Mouse (Mus musculus): ENCODE data around the gene Wnt2b. TPM values are rescaled to one million over a fixed set of nuclear protein-coding genes. Genes with fewer than 3 reads are reported as not detected.

Gene Wnt2b
- total and polyA plus RNA-seq, 3 experiments: 0.16 TPM; not detected in 2

GRCm38 (mm10) chr3:104950926-104951325, 10.8 kb downstream of the Wnt2b start:
- Histone ChIP-seq H3K4me1 (ENCODE audit: control insufficient read depth in 1 of 2, insufficient read depth in 2 of 2) (no peaks in the 10 kb centered on the region), H3K4me2 (ENCODE audit: insufficient read depth, low read depth, poor library complexity, severe bottlenecking) (no peak overlapping the region), H3K27me3 (replicated peaks) (no peaks in the 10 kb centered on the region), H3K9ac (ENCODE audit: insufficient read depth, low read depth) (no peak overlapping the region), H3K27ac (ENCODE audit: insufficient read depth, low read depth) (no peak overlapping the region), H3K79me2 (replicated peaks; ENCODE audit: control insufficient read depth, extremely low read depth, insufficient read depth, poor library complexity, severe bottlenecking) (no peaks in the 10 kb centered on the region), H3K36me3 (replicated peaks in 1 of 2; ENCODE audit: control insufficient read depth in 1 of 2, insufficient read depth in 1 of 2, low read length in 1 of 2) (peaks cover 8 to 32% of the 10 kb centered on the region in 2 experiments), H3K4me3 (replicated peaks in 1 of 3; ENCODE audit: low read depth in 2 of 3, low read length in 2 of 3, poor library complexity in 1 of 3) (no peak overlapping the region), H3K9me3 (replicated peaks; ENCODE audit: low read length) (no peaks in the 10 kb centered on the region)
- TF ChIP-seq HCFC1 (IDR thresholded peaks at IDR 0.05; ENCODE audit: low read depth, low read length): no peak
- no peak for TF ChIP-seq POLR2A (IDR thresholded peaks at IDR 0.05; ENCODE audit: low read depth, low read length)
- no peak for TF ChIP-seq E2F4 (IDR thresholded peaks at IDR 0.05; ENCODE audit: insufficient replicate concordance, low read depth, low read length)
- no peak for TF ChIP-seq MAFK (IDR thresholded peaks at IDR 0.05; ENCODE audit: insufficient replicate concordance, low read length)
- no peak for TF ChIP-seq UBTF (IDR thresholded peaks at IDR 0.05; ENCODE audit: low read depth, low read length)
- no peak for DNase-seq (ENCODE audit: extremely low read depth)
- in situ Hi-C loops (cut with MboI; ENCODE audit: low pct_ligation_motif_present, low pct_unique_long_range_greater_than_20kb, low sequenced_read_pairs): loop anchor here (5.0 kb wide), 1 partner anchor 79 kb away; no protein-coding TSS in a partner anchor
- dilution Hi-C loops (cut with MboI; ENCODE audit: extremely low pct_ligation_motif_present, extremely low pct_unique_long_range_greater_than_20kb, low sequenced_read_pairs): no loop called here

GRCm38 (mm10) chr3:104944894-104945293, 16.8 kb downstream of the Wnt2b start:
- Histone ChIP-seq H3K79me2 (replicated peaks; ENCODE audit: control insufficient read depth, extremely low read depth, insufficient read depth, poor library complexity, severe bottlenecking) (no peaks in the 10 kb centered on the region), H3K9me3 (replicated peaks; ENCODE audit: low read length) (no peaks in the 10 kb centered on the region), H3K4me3 (replicated peaks in 1 of 3; ENCODE audit: low read depth in 2 of 3, low read length in 2 of 3, poor library complexity in 1 of 3) (no peak overlapping the region), H3K4me2 (ENCODE audit: insufficient read depth, low read depth, poor library complexity, severe bottlenecking) (no peak overlapping the region), H3K4me1 (ENCODE audit: control insufficient read depth in 1 of 2, insufficient read depth in 2 of 2) (no peaks in the 10 kb centered on the region), H3K27me3 (replicated peaks) (no peaks in the 10 kb centered on the region), H3K27ac (ENCODE audit: insufficient read depth, low read depth) (no peak overlapping the region), H3K36me3 (replicated peaks in 1 of 2; ENCODE audit: control insufficient read depth in 1 of 2, insufficient read depth in 1 of 2, low read length in 1 of 2) (peaks cover 6 to 33% of the 10 kb centered on the region in 2 experiments), H3K9ac (ENCODE audit: insufficient read depth, low read depth) (no peak overlapping the region)
- in situ Hi-C loops (cut with MboI; ENCODE audit: low pct_ligation_motif_present, low pct_unique_long_range_greater_than_20kb, low sequenced_read_pairs): no loop called here
- dilution Hi-C loops (cut with MboI; ENCODE audit: extremely low pct_ligation_motif_present, extremely low pct_unique_long_range_greater_than_20kb, low sequenced_read_pairs): no loop called here
- DNase-seq (ENCODE audit: extremely low read depth): no peak
- TF ChIP-seq PAX5 (IDR thresholded peaks at IDR 0.05; ENCODE audit: low read length): no peak

GRCm38 (mm10) chr3:104943333-104943732, 18.4 kb downstream of the Wnt2b start:
- in situ Hi-C loops (cut with MboI; ENCODE audit: low pct_ligation_motif_present, low pct_unique_long_range_greater_than_20kb, low sequenced_read_pairs) (no loop called here), dilution Hi-C loops (cut with MboI; ENCODE audit: extremely low pct_ligation_motif_present, extremely low pct_unique_long_range_greater_than_20kb, low sequenced_read_pairs) (no loop called here)
- TF ChIP-seq NRF1 (IDR thresholded peaks at IDR 0.05; ENCODE audit: low read depth, low read length): no peak
- no peak for TF ChIP-seq POLR2AphosphoS2 (IDR thresholded peaks at IDR 0.05; ENCODE audit: low read depth, low read length)
- TF ChIP-seq ETS1 (conservative IDR thresholded peaks at IDR 0.05; ENCODE audit: low read depth, low read length): no peak
- no peak for TF ChIP-seq MEF2A (IDR thresholded peaks at IDR 0.05; ENCODE audit: borderline replicate concordance, low read depth, low read length)
- TF ChIP-seq RCOR1 (conservative IDR thresholded peaks at IDR 0.05; ENCODE audit: low read depth, low read length): no peak
- no peak for TF ChIP-seq POLR2A (IDR thresholded peaks at IDR 0.05; ENCODE audit: low read depth, low read length)
- Histone ChIP-seq H3K4me3 (replicated peaks in 1 of 3; ENCODE audit: low read depth in 2 of 3, low read length in 2 of 3, poor library complexity in 1 of 3) (no peak overlapping the region), H3K79me2 (replicated peaks; ENCODE audit: control insufficient read depth, extremely low read depth, insufficient read depth, poor library complexity, severe bottlenecking) (no peaks in the 10 kb centered on the region), H3K36me3 (replicated peaks in 1 of 2; ENCODE audit: control insufficient read depth in 1 of 2, insufficient read depth in 1 of 2, low read length in 1 of 2) (peaks cover 6 to 40% of the 10 kb centered on the region in 2 experiments), H3K4me2 (ENCODE audit: insufficient read depth, low read depth, poor library complexity, severe bottlenecking) (no peak overlapping the region), H3K27ac (ENCODE audit: insufficient read depth, low read depth) (no peak overlapping the region), H3K9me3 (replicated peaks; ENCODE audit: low read length) (no peaks in the 10 kb centered on the region), H3K27me3 (replicated peaks) (no peaks in the 10 kb centered on the region), H3K4me1 (ENCODE audit: control insufficient read depth in 1 of 2, insufficient read depth in 2 of 2) (peaks cover 0 to 1% of the 10 kb centered on the region in 2 experiments; a peak in 2 of 4 replicates), H3K9ac (ENCODE audit: insufficient read depth, low read depth) (no peak overlapping the region)
- DNase-seq (ENCODE audit: extremely low read depth): no peak

All from CH12.LX (cell line).